Mouse (Mus musculus) liver, embryonic 14.5 days (tissue): ENCODE results near the gene Med16.

ENCODE experiments used
- CTCF ChIP-seq: IDR thresholded peaks from 2 replicates; pipeline ENCODE4 v1.5.1; 2016; ENCODE audit warnings: antibody characterized with exemption, low read depth, control low read depth
- EP300 ChIP-seq: IDR thresholded peaks from 2 replicates; pipeline ENCODE4 v1.6.1; 2016; ENCODE audit warnings: antibody characterized with exemption, low read depth

DNA sequence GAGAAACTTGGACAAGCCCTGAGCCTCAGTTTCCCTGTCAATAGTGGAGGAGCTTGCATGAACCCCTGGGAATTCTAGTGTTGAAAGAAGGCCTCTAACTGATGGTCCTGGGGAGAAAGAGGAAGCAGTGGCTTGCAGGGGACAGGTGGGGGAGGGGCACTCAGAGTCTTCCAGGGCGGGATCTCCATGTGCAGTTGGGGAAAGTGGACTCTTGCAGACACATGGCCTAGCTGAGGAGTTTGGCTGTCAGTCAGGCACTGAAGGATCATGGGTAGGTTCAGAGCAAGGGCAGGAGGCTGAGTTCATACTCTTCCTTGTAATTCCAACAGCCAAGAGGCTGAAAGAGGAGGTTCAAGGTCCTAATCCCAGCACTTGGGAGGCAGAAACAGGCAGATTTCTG lies 31.5 kb downstream of the Med16 start:
- TF ChIP-seq CTCF (no peak), EP300 (no peak)
